Mouse (Mus musculus): ENCODE data around the gene Med12. TPM values are rescaled to one million over a fixed set of nuclear protein-coding genes. Genes with fewer than 3 reads are reported as not detected.

Gene Med12
- polyA plus RNA-seq, 1 experiment from 2014 or later, result 26.9 TPM

DNA sequence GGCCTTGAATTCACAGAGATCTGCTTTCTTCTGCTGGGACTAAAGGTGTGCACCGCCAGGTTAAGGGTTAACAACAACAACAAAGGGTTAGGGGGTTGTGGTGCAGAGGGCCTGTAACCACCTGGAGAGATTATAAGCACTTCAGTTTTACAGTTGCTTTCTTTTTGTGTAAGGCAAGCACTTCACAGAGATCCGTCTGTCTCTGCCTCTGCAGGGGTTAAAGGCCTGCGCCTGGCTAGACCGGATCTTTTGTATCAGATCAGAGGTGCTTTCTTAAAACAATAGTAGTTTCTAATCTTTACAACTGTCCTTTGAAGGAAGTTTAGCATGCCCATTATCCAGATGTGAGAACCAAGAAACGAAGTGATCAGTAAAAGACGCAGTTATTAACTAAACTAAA is 420 bp upstream of the Med12 start:
- Histone ChIP-seq H3K27ac (replicated peaks) (0 out of 2 replicates have a peak overlapping the region, but pooled peaks have one; percentile 70), H3K27me3 (no peaks in the 10 kb centered on the region), H3K4me3 (peak overlapping the region; percentile 58), H3K9ac (0 out of 2 replicates have a peak overlapping the region, but pooled peaks have one; percentile 27), H3K9me3 (no peaks in the 10 kb centered on the region), H3K36me3 (no peaks in the 10 kb centered on the region), H3K4me1 (replicated peaks) (peaks cover 13% of the 10 kb centered on the region; the same call in 1 of the 2 replicates), H3K4me2 (peak overlapping the region; percentile 58)
- ATAC-seq (ENCODE audit: low FRiP score, low read depth), result peak; percentile 29; the same call in 1 of the 2 replicates
- 24% methylated on average over 6 of the region's 6 CpGs for WGBS

- H3K36me3 ChIP-seq, result peaks cover 11% of the 10 kb centered on the region; the same call in 1 of the 2 replicates
- H3K9me3 ChIP-seq, result no peaks in the 10 kb centered on the region
- no peak for ATAC-seq (ENCODE audit: low FRiP score, low read depth)
These were observed 9.0 kb downstream of the Med12 start for GRCm38 (mm10) chrX:101282813-101283212.

GRCm38 (mm10) chrX:101285534-101285933 is 11.7 kb downstream of the Med12 start:
- 28% methylated on average over 6 of the region's 6 CpGs for WGBS
- H3K9ac ChIP-seq, result no peak overlapping the region
- peak; percentile 45; the same call in 1 of the 2 replicates for ATAC-seq (ENCODE audit: low FRiP score, low read depth)
- H3K27me3 ChIP-seq, result no peaks in the 10 kb centered on the region
- H3K4me1 ChIP-seq (replicated peaks), result no peaks in the 10 kb centered on the region
- peaks cover 14% of the 10 kb centered on the region for H3K36me3 ChIP-seq
- H3K4me3 ChIP-seq, result no peak overlapping the region
- no peak overlapping the region for H3K27ac ChIP-seq (replicated peaks)
- no peaks in the 10 kb centered on the region for H3K9me3 ChIP-seq
- no peak overlapping the region for H3K4me2 ChIP-seq

More at GRCm38 (mm10) chrX:101282813-101283212, 9.0 kb downstream of the Med12 start:
- no peak overlapping the region for H3K27ac ChIP-seq (replicated peaks)
- no peaks in the 10 kb centered on the region for H3K4me1 ChIP-seq (replicated peaks)
- no peak overlapping the region for H3K4me2 ChIP-seq
- H3K27me3 ChIP-seq, result no peaks in the 10 kb centered on the region
- no peak overlapping the region for H3K9ac ChIP-seq
- no peak overlapping the region for H3K4me3 ChIP-seq
- WGBS, result 84% methylated on average over 6 of the region's 6 CpGs

GRCm38 (mm10) chrX:101285953-101286670 is 12.3 kb downstream of the Med12 start:
- Histone ChIP-seq H3K4me1 (replicated peaks) (no peaks in the 10 kb centered on the region), H3K4me2 (no peak overlapping the region), H3K27me3 (no peaks in the 10 kb centered on the region), H3K4me3 (no peak overlapping the region), H3K9ac (no peak overlapping the region), H3K36me3 (peaks cover 13% of the 10 kb centered on the region; the same call in 1 of the 2 replicates), H3K27ac (replicated peaks) (no peak overlapping the region), H3K9me3 (no peaks in the 10 kb centered on the region)
- 92% methylated on average over 14 of the region's 14 CpGs for WGBS
- ATAC-seq (ENCODE audit: low FRiP score, low read depth), result no peak

DNA sequence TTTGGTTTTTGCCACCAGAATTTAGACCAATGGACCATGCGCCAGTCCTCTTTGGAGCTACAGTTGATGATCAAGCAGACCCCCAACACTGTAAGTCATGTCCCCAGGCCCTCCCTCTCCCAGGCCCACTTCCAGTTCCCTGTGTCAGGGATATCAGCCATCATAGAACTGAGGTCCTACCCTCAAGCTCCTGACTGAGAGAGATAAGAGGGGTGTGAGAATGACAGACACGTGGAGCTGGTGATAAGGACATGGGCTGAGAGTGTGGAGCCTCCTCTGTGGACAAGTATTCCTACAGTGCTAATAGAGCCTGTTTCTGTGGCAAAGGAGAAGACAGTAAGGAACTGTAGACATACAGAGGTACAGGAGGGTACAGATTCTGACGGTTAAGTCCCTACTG is 13.7 kb downstream of the Med12 start:
- Histone ChIP-seq H3K4me3 (no peak overlapping the region), H3K4me2 (no peak overlapping the region), H3K27ac (replicated peaks) (no peak overlapping the region), H3K27me3 (no peaks in the 10 kb centered on the region), H3K4me1 (replicated peaks) (no peaks in the 10 kb centered on the region), H3K36me3 (peaks cover 11% of the 10 kb centered on the region; the same call in 1 of the 2 replicates), H3K9me3 (no peaks in the 10 kb centered on the region), H3K9ac (no peak overlapping the region)
- WGBS, result 93% methylated on average over 3 of the region's 3 CpGs
- ATAC-seq (ENCODE audit: low FRiP score, low read depth), result no peak

- no peaks in the 10 kb centered on the region for H3K4me1 ChIP-seq (replicated peaks)
- 94% methylated on average over 6 of the region's 6 CpGs for WGBS
- H3K4me3 ChIP-seq, result no peak overlapping the region
- no peak for ATAC-seq (ENCODE audit: low FRiP score, low read depth)
- H3K36me3 ChIP-seq, result peaks cover 10% of the 10 kb centered on the region; the same call in 1 of the 2 replicates
- no peaks in the 10 kb centered on the region for H3K27me3 ChIP-seq
- no peak overlapping the region for H3K9ac ChIP-seq
- no peak overlapping the region for H3K4me2 ChIP-seq
- no peak overlapping the region for H3K27ac ChIP-seq (replicated peaks)
- H3K9me3 ChIP-seq, result no peaks in the 10 kb centered on the region
These were observed 14.6 kb downstream of the Med12 start for GRCm38 (mm10) chrX:101288432-101288831.

GRCm38 (mm10) chrX:101289037-101289436 is 15.2 kb downstream of the Med12 start:
- Histone ChIP-seq H3K36me3 (peaks cover 10% of the 10 kb centered on the region; the same call in 1 of the 2 replicates), H3K27me3 (no peaks in the 10 kb centered on the region), H3K27ac (replicated peaks) (no peak overlapping the region), H3K4me1 (replicated peaks) (no peaks in the 10 kb centered on the region), H3K9me3 (no peaks in the 10 kb centered on the region), H3K9ac (no peak overlapping the region), H3K4me2 (no peak overlapping the region), H3K4me3 (no peak overlapping the region)
- ATAC-seq (ENCODE audit: low FRiP score, low read depth), result no peak
- 96% methylated on average over 7 of the region's 7 CpGs for WGBS

DNA sequence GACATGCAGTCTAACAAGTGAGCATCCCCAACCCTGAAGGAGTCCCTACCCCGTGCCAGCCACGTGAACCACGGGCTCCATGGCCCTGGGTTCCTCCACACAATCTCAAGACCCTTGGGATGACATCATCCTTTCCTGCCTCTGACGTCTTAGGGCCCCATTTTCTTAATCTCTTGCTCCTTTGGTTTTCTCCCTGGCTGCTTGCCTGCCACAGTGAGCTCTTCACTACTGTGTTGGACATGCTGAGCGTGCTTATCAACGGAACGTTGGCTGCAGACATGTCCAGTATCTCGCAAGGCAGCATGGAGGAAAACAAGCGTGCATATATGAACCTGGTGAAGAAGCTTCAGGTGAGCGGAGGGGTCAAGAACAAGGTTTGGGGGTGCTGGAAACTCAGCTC is 16.3 kb downstream of the Med12 start:
- H3K27ac ChIP-seq (replicated peaks), result no peak overlapping the region
- H3K4me1 ChIP-seq (replicated peaks), result no peaks in the 10 kb centered on the region
- no peak overlapping the region for H3K9ac ChIP-seq
- H3K4me2 ChIP-seq, result no peak overlapping the region
- H3K4me3 ChIP-seq, result no peak overlapping the region
- 91% methylated on average over 10 of the region's 10 CpGs for WGBS
- no peaks in the 10 kb centered on the region for H3K27me3 ChIP-seq
- peaks cover 10% of the 10 kb centered on the region; the same call in 1 of the 2 replicates for H3K36me3 ChIP-seq
- no peak for ATAC-seq (ENCODE audit: low FRiP score, low read depth)
- no peaks in the 10 kb centered on the region for H3K9me3 ChIP-seq

DNA sequence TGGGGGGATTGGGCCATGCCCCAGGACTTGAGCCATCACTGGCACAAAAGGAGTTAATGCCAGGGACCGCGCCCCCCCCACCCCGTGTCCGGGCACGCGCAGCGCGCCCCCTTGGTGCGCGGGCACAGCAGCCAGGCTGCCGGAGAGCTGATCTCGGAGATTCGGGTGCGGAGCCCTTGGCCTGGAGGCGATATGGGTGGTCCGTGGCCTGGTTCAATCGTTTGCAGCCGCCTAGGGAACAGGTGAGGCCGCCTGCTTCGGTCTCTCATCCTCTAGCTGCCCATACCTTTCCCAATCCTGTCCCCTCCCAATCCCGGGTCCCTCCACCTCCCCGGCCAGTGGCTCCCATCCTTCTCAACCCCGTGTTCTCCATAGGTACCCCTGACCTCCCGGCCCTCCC is 25.2 kb downstream of the Med12 start, which contains the start of gene Nlgn3:
Gene Nlgn3 (plus strand): TSS at position 114 of the 400 bp plus-strand sequence.
- peak within 1 kb of the TSS; percentile 60 for H3K4me2 ChIP-seq
- H3K36me3 ChIP-seq, result no peaks in the 10 kb centered on the region
- peak within 1 kb of the TSS; percentile 90 for H3K27ac ChIP-seq (replicated peaks)
- H3K4me1 ChIP-seq (replicated peaks), result peaks cover 28% of the 10 kb centered on the region
- 18% methylated on average over 17 of the region's 24 CpGs for WGBS
- no peaks in the 10 kb centered on the region for H3K27me3 ChIP-seq
- no peaks in the 10 kb centered on the region for H3K9me3 ChIP-seq
- peak; percentile 32; the same call in 1 of the 2 replicates for ATAC-seq (ENCODE audit: low FRiP score, low read depth)
- H3K9ac ChIP-seq, result peak within 1 kb of the TSS; percentile 72
- peak within 1 kb of the TSS; percentile 55 for H3K4me3 ChIP-seq

- WGBS, result 20% methylated on average over 13 of the region's 13 CpGs
- Histone ChIP-seq H3K4me1 (replicated peaks) (peaks cover 34% of the 10 kb centered on the region), H3K36me3 (no peaks in the 10 kb centered on the region), H3K27ac (replicated peaks) (peak overlapping the region; percentile 90), H3K27me3 (no peaks in the 10 kb centered on the region), H3K4me2 (peak overlapping the region; percentile 60), H3K4me3 (peak overlapping the region; percentile 55), H3K9me3 (no peaks in the 10 kb centered on the region), H3K9ac (peak overlapping the region; percentile 72)
- ATAC-seq (ENCODE audit: low FRiP score, low read depth), result peak; percentile 73
These were observed 25.9 kb downstream of the Med12 start for GRCm38 (mm10) chrX:101299473-101300426.

DNA sequence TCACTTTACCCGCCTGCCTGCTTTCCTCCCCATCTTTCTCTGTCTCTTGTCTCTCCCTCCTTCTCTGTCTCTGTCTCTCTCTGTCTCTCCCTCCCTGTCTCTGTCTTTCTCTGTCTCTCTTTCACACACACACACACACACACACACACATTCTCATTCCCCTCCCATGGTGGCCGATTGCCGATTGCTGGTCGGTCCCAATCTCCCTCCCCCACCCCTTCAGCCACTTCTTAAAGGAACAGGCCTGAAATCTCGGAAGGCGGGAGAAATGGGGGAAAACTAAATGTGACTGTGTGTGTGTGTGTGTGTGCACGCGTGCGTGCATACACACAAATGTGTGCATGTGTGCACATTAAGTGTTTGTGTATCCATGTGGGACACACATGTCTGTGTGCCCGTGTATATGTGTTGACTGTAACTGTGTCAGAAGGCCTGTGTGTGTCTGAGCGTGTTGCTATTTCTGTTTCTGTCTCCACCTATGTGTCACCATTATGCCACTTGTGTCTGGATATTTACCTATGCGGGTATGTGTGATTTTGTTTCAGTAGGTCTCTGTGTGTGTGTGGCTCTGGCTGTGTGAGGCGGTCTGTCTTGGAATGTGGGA is 26.7 kb downstream of the Med12 start:
- no peaks in the 10 kb centered on the region for H3K9me3 ChIP-seq
- H3K4me2 ChIP-seq, result peak overlapping the region; percentile 60
- WGBS, result 23% methylated on average over 13 of the region's 13 CpGs
- peaks cover 34% of the 10 kb centered on the region for H3K4me1 ChIP-seq (replicated peaks)
- H3K27me3 ChIP-seq, result no peaks in the 10 kb centered on the region
- no peaks in the 10 kb centered on the region for H3K36me3 ChIP-seq
- peak; percentile 59 for ATAC-seq (ENCODE audit: low FRiP score, low read depth)
- peak overlapping the region; percentile 72 for H3K9ac ChIP-seq
- peak overlapping the region; percentile 55 for H3K4me3 ChIP-seq
- peak overlapping the region; percentile 90 for H3K27ac ChIP-seq (replicated peaks)
